Mouse (Mus musculus) kidney, embryonic 16.5 days (tissue): Measurements from ENCODE around the gene Mterf1a. TPM values are rescaled to one million over a fixed set of nuclear protein-coding genes. Genes with fewer than 3 reads are reported as not detected.

ENCODE experiments used
- ATAC-seq: fragments of 200-750 bp; cut with Nextera tagmentation; 2 replicates; pipeline ENCODE4 v1.8.0; 2017; ENCODE audit warnings: moderate TSS enrichment; ENCODE audit not compliant: low FRiP score, low TSS enrichment
- H3K27ac ChIP-seq: fragments of 300-500 bp; sonication (generic); 2 replicates; pipeline ENCODE4 v1.5.1; 2014; ENCODE audit warnings: low read length
- H3K27me3 ChIP-seq: fragments of 300-500 bp; sonication (generic); 2 replicates; pipeline ENCODE4 v1.6.1; 2014; ENCODE audit warnings: low read length, control low read depth, mixed read lengths; ENCODE audit not compliant: insufficient read depth
- H3K36me3 ChIP-seq: fragments of 300-500 bp; sonication (generic); 2 replicates; pipeline ENCODE4 v1.6.1; 2014; ENCODE audit warnings: low read length, control low read depth, mixed read lengths; ENCODE audit not compliant: insufficient read depth
- H3K4me1 ChIP-seq: fragments of 300-500 bp; sonication (generic); 2 replicates; pipeline ENCODE4 v1.6.1; 2014; ENCODE audit warnings: low read length, control low read depth, mixed read lengths; ENCODE audit not compliant: insufficient read depth
- H3K4me2 ChIP-seq: fragments of 300-500 bp; sonication (generic); replicated peaks from 2 replicates; pipeline ENCODE4 v1.6.1; 2014; ENCODE audit warnings: low read depth, low read length
- H3K4me3 ChIP-seq: fragments of 300-500 bp; sonication (generic); 2 replicates; pipeline ENCODE4 v1.5.1; 2014; ENCODE audit warnings: mild to moderate bottlenecking, low read length
- H3K9ac ChIP-seq: fragments of 300-500 bp; sonication (generic); replicated peaks from 2 replicates; pipeline ENCODE4 v1.6.1; 2014; ENCODE audit warnings: low read length
- H3K9me3 ChIP-seq: fragments of 300-500 bp; sonication (generic); 2 replicates; pipeline ENCODE4 v1.6.1; 2016; ENCODE audit warnings: low read length, control low read depth
- WGBS: fragments of 180-500 bp; shearing (Covaris S2); extraction: QIAGEN DNeasy Blood & Tissue Kit; methylation state at CpG from one replicate; pipeline ENCODE4 v1.1.7; 2014; 5-methylcytosine and 5-hydroxymethylcytosine counted together
- polyA plus RNA-seq: library from polyadenylated mRNA; unstranded; fragments of >200 nt; fragmentation: Nextera tagmentation; extraction: Ambion mirVana; gene quantifications from 2 replicates; pipeline ENCODE4 v1.2.1, GENCODE M21; 2015

Gene Mterf1a
- polyA plus RNA-seq, 1 experiment from 2014 or later = 8.8 TPM

DNA sequence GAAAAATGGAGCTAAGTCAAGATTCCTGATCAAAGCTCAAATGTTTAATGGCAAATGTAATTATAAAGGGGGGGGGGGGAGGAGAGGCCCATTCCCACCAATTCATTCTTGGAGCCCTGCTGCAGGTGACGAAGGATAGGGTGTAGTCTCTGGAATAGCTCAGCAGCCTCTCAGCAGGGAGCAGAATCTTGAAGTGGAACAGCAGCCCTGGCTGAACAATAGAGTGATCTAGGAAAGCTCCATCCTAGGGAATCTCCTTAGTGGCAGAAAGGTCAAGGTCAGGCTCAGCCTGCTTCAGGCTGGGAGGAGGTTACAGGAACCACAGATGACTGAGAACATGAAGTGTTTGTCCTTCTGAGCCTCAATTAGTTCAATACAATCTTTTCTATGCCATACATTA, 21.4 kb downstream of the Mterf1a start:
- no peak for ATAC-seq
- 76% methylated on average over 1 of the region's 1 CpGs for WGBS
- Histone ChIP-seq H3K4me1 (no peaks in the 10 kb centered on the region), H3K9ac (no peak overlapping the region), H3K36me3 (no peaks in the 10 kb centered on the region), H3K4me3 (no peak overlapping the region), H3K27ac (no peak overlapping the region), H3K9me3 (no peaks in the 10 kb centered on the region), H3K4me2 (no peak overlapping the region), H3K27me3 (no peaks in the 10 kb centered on the region)

- no peak for ATAC-seq
- Histone ChIP-seq H3K36me3 (no peaks in the 10 kb centered on the region), H3K27me3 (no peaks in the 10 kb centered on the region), H3K9me3 (no peaks in the 10 kb centered on the region), H3K4me2 (no peak overlapping the region), H3K9ac (no peak overlapping the region), H3K27ac (no peak overlapping the region), H3K4me1 (no peaks in the 10 kb centered on the region), H3K4me3 (no peak overlapping the region)
- 61% methylated on average over 4 of the region's 4 CpGs for WGBS
These were observed 23.6 kb downstream of the Mterf1a start for GRCm38 (mm10) chr5:3870161-3870560.

- Histone ChIP-seq H3K27me3 (no peaks in the 10 kb centered on the region), H3K4me1 (0 out of 2 replicates have a peak, but pooled peaks cover 3% of the 10 kb centered on the region), H3K4me2 (peak within 1 kb of the TSS; percentile 66), H3K36me3 (0 out of 2 replicates have a peak, but pooled peaks cover 6% of the 10 kb centered on the region), H3K27ac (no peak within 1 kb of the TSS), H3K9me3 (no peaks in the 10 kb centered on the region), H3K9ac (0 out of 2 replicates have a peak within 1 kb of the TSS, but pooled peaks have one; percentile 4), H3K4me3 (peak within 1 kb of the TSS; percentile 37)
- WGBS = 3% methylated on average over 24 of the region's 24 CpGs
- ATAC-seq = no peak
These were observed 48.7 kb downstream of the Mterf1a start, which contains the start of gene Lrrd1 for GRCm38 (mm10) chr5:3845026-3845425. Gene Lrrd1 (plus strand): TSS chr5:3845173.

Other genes with a start within 250 kb of the Mterf1a start
- gene Tmbim7, start 242.8 kb downstream of the Mterf1a start, polyA plus RNA-seq = not detected in 2 replicates
- gene Gatad1, start 236.7 kb downstream of the Mterf1a start, polyA plus RNA-seq = 63.7 and 70.5 TPM in 2 replicates
- gene Ankib1, start 91.0 kb downstream of the Mterf1a start, polyA plus RNA-seq = 11.5 and 12.1 TPM in 2 replicates
- 44.6 and 48.8 TPM in 2 replicates for gene Krit1, start 90.7 kb downstream of the Mterf1a start, polyA plus RNA-seq
- not detected in 2 replicates for gene Lrrd1, start 48.8 kb downstream of the Mterf1a start, polyA plus RNA-seq
- gene Akap9, start 34.1 kb upstream of the Mterf1a start, polyA plus RNA-seq = 113 and 126 TPM in 2 replicates
- gene Cyp51, start 210.8 kb upstream of the Mterf1a start, polyA plus RNA-seq = 67.4 and 69.2 TPM in 2 replicates